Mouse (Mus musculus): ENCODE results near the gene Zbtb25. TPM values are rescaled to one million over a fixed set of nuclear protein-coding genes. Genes with fewer than 3 reads are reported as not detected.

The Zbtb25 gene
- polyA plus RNA-seq, 1 experiment: 22.1 TPM

DNA sequence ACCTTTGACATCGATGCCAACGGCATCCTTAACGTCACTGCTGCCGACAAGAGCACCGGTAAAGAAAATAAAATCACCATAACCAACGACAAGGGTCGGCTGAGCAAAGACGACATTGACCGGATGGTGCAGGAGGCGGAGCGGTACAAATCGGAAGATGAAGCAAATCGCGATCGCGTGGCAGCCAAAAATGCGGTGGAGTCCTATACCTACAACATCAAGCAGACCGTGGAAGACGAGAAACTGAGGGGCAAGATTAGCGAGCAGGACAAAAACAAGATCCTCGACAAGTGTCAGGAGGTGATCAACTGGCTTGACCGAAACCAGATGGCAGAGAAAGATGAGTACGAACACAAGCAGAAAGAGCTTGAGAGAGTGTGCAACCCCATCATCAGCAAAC, 36.6 kb upstream of the Zbtb25 start:
- H3K27ac ChIP-seq (ENCODE audit: control insufficient read depth, insufficient read depth, low read length): no peak overlapping the region
- 4% methylated on average over 23 of the region's 23 CpGs for WGBS
- H3K27me3 ChIP-seq (ENCODE audit: control insufficient read depth, insufficient read depth, low read length): peaks cover 14% of the 10 kb centered on the region; the same call in 1 of the 2 replicates
- no peaks in the 10 kb centered on the region for H3K36me3 ChIP-seq (ENCODE audit: control insufficient read depth, insufficient read depth, low read length)
- TF ChIP-seq POLR2A (IDR thresholded peaks at IDR 0.05; ENCODE audit: control insufficient read depth, extremely low read depth, insufficient read depth, low read length, poor library complexity) (no peak), CTCF (IDR thresholded peaks at IDR 0.05; ENCODE audit: borderline replicate concordance, control insufficient read depth, extremely low read depth, insufficient read depth, low read length, poor library complexity) (no peak)
- DNase-seq: peak; percentile 7
- H3K4me1 ChIP-seq (replicated peaks; ENCODE audit: control insufficient read depth, insufficient read depth, low read length): peaks cover 24% of the 10 kb centered on the region
- H3K4me3 ChIP-seq (ENCODE audit: control insufficient read depth, insufficient read depth, low read length): peak overlapping the region; percentile 7

DNA sequence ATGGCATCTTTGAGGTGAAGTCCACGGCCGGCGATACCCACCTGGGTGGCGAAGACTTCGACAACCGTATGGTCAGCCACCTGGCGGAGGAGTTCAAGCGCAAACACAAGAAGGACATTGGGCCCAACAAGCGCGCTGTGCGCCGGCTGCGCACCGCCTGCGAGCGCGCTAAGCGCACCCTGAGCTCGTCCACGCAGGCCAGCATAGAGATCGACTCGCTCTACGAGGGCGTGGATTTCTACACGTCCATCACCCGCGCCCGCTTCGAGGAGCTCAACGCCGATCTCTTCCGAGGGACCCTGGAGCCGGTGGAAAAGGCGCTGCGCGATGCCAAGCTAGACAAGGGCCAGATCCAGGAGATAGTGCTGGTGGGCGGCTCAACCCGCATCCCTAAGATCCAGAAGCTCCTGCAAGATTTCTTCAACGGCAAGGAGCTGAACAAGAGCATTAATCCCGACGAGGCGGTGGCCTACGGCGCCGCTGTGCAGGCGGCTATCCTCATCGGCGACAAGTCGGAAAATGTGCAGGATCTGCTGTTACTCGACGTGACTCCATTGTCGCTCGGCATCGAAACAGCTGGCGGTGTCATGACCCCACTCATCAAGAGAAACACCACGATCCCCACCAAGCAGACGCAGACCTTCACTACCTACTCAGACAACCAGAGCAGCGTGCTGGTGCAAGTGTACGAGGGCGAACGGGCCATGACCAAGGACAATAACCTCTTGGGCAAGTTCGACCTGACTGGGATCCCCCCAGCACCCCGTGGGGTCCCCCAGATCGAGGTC, 36.0 kb upstream of the Zbtb25 start:
- no peak overlapping the region for H3K27ac ChIP-seq (ENCODE audit: control insufficient read depth, insufficient read depth, low read length)
- peak; percentile 12 for DNase-seq
- H3K4me1 ChIP-seq (replicated peaks; ENCODE audit: control insufficient read depth, insufficient read depth, low read length): peaks cover 24% of the 10 kb centered on the region
- H3K27me3 ChIP-seq (ENCODE audit: control insufficient read depth, insufficient read depth, low read length): peaks cover 14% of the 10 kb centered on the region; the same call in 1 of the 2 replicates
- WGBS: 11% methylated on average over 64 of the region's 64 CpGs
- TF ChIP-seq CTCF (IDR thresholded peaks at IDR 0.05; ENCODE audit: borderline replicate concordance, control insufficient read depth, extremely low read depth, insufficient read depth, low read length, poor library complexity) (no peak), POLR2A (IDR thresholded peaks at IDR 0.05; ENCODE audit: control insufficient read depth, extremely low read depth, insufficient read depth, low read length, poor library complexity) (no peak)
- peak overlapping the region; percentile 83 for H3K4me3 ChIP-seq (ENCODE audit: control insufficient read depth, insufficient read depth, low read length)
- no peaks in the 10 kb centered on the region for H3K36me3 ChIP-seq (ENCODE audit: control insufficient read depth, insufficient read depth, low read length)

- peaks cover 14% of the 10 kb centered on the region; the same call in 1 of the 2 replicates for H3K27me3 ChIP-seq (ENCODE audit: control insufficient read depth, insufficient read depth, low read length)
- TF ChIP-seq CTCF (IDR thresholded peaks at IDR 0.05; ENCODE audit: borderline replicate concordance, control insufficient read depth, extremely low read depth, insufficient read depth, low read length, poor library complexity): no peak
- TF ChIP-seq POLR2A (IDR thresholded peaks at IDR 0.05; ENCODE audit: control insufficient read depth, extremely low read depth, insufficient read depth, low read length, poor library complexity): no peak
- no peak overlapping the region for H3K27ac ChIP-seq (ENCODE audit: control insufficient read depth, insufficient read depth, low read length)
- 21% methylated on average over 20 of the region's 20 CpGs for WGBS
- H3K36me3 ChIP-seq (ENCODE audit: control insufficient read depth, insufficient read depth, low read length): no peaks in the 10 kb centered on the region
- peaks cover 24% of the 10 kb centered on the region for H3K4me1 ChIP-seq (replicated peaks; ENCODE audit: control insufficient read depth, insufficient read depth, low read length)
- no peak for DNase-seq
- H3K4me3 ChIP-seq (ENCODE audit: control insufficient read depth, insufficient read depth, low read length): peak overlapping the region; percentile 83
These were observed 35.4 kb upstream of the Zbtb25 start for GRCm38 (mm10) chr12:76404836-76405182.

- H3K27me3 ChIP-seq (ENCODE audit: control insufficient read depth, insufficient read depth, low read length): peaks cover 14% of the 10 kb centered on the region; the same call in 1 of the 2 replicates
- H3K4me1 ChIP-seq (replicated peaks; ENCODE audit: control insufficient read depth, insufficient read depth, low read length): peaks cover 24% of the 10 kb centered on the region
- peak within 1 kb of the TSS; percentile 83 for H3K4me3 ChIP-seq (ENCODE audit: control insufficient read depth, insufficient read depth, low read length)
- H3K27ac ChIP-seq (ENCODE audit: control insufficient read depth, insufficient read depth, low read length): no peak within 1 kb of the TSS
- 0 out of 2 replicates have a peak, but pooled peaks have one; percentile 31 for TF ChIP-seq CTCF (IDR thresholded peaks at IDR 0.05; ENCODE audit: borderline replicate concordance, control insufficient read depth, extremely low read depth, insufficient read depth, low read length, poor library complexity)
- peak; percentile 36; the same call in 1 of the 2 replicates for TF ChIP-seq POLR2A (IDR thresholded peaks at IDR 0.05; ENCODE audit: control insufficient read depth, extremely low read depth, insufficient read depth, low read length, poor library complexity)
- no peaks in the 10 kb centered on the region for H3K36me3 ChIP-seq (ENCODE audit: control insufficient read depth, insufficient read depth, low read length)
- under 1% methylated on average over 54 of the region's 54 CpGs for WGBS
- DNase-seq: peak; percentile 100
These were observed 34.6 kb upstream of the Zbtb25 start, which contains the start of gene Hspa2 for GRCm38 (mm10) chr12:76403886-76404537. Gene Hspa2 (plus strand): TSS chr12:76404176.

- H3K4me3 ChIP-seq (ENCODE audit: control insufficient read depth, insufficient read depth, low read length): peak overlapping the region; percentile 83
- H3K27ac ChIP-seq (ENCODE audit: control insufficient read depth, insufficient read depth, low read length): no peak overlapping the region
- peak; percentile 6 for DNase-seq
- TF ChIP-seq CTCF (IDR thresholded peaks at IDR 0.05; ENCODE audit: borderline replicate concordance, control insufficient read depth, extremely low read depth, insufficient read depth, low read length, poor library complexity): no peak
- no peak for TF ChIP-seq POLR2A (IDR thresholded peaks at IDR 0.05; ENCODE audit: control insufficient read depth, extremely low read depth, insufficient read depth, low read length, poor library complexity)
- H3K4me1 ChIP-seq (replicated peaks; ENCODE audit: control insufficient read depth, insufficient read depth, low read length): peaks cover 24% of the 10 kb centered on the region
- no peaks in the 10 kb centered on the region for H3K36me3 ChIP-seq (ENCODE audit: control insufficient read depth, insufficient read depth, low read length)
- H3K27me3 ChIP-seq (ENCODE audit: control insufficient read depth, insufficient read depth, low read length): peaks cover 14% of the 10 kb centered on the region; the same call in 1 of the 2 replicates
- 4% methylated on average over 54 of the region's 54 CpGs for WGBS
These were observed 33.8 kb upstream of the Zbtb25 start for GRCm38 (mm10) chr12:76402991-76403885.

GRCm38 (mm10) chr12:76401674-76402073, 32.3 kb upstream of the Zbtb25 start:
- WGBS: 82% methylated on average over 3 of the region's 3 CpGs
- peaks cover 24% of the 10 kb centered on the region for H3K4me1 ChIP-seq (replicated peaks; ENCODE audit: control insufficient read depth, insufficient read depth, low read length)
- TF ChIP-seq POLR2A (IDR thresholded peaks at IDR 0.05; ENCODE audit: control insufficient read depth, extremely low read depth, insufficient read depth, low read length, poor library complexity) (no peak), CTCF (IDR thresholded peaks at IDR 0.05; ENCODE audit: borderline replicate concordance, control insufficient read depth, extremely low read depth, insufficient read depth, low read length, poor library complexity) (no peak)

More at GRCm38 (mm10) chr12:76401674-76402073, 32.3 kb upstream of the Zbtb25 start:
- H3K36me3 ChIP-seq (ENCODE audit: control insufficient read depth, insufficient read depth, low read length): no peaks in the 10 kb centered on the region
- peaks cover 14% of the 10 kb centered on the region; the same call in 1 of the 2 replicates for H3K27me3 ChIP-seq (ENCODE audit: control insufficient read depth, insufficient read depth, low read length)
- no peak overlapping the region for H3K4me3 ChIP-seq (ENCODE audit: control insufficient read depth, insufficient read depth, low read length)
- no peak overlapping the region for H3K27ac ChIP-seq (ENCODE audit: control insufficient read depth, insufficient read depth, low read length)
- DNase-seq: no peak
